Mouse (Mus musculus) lung, embryonic 15.5 days (tissue): ENCODE results near the gene Kitl. TPM values are rescaled to one million over a fixed set of nuclear protein-coding genes. Genes with fewer than 3 reads are reported as not detected.

Experiments
- ATAC-seq: fragments of 200-750 bp; cut with Nextera tagmentation; 2 replicates; pipeline ENCODE4 v1.8.0; 2017; ENCODE audit warnings: moderate number of reproducible peaks, borderline replicate concordance; ENCODE audit not compliant: low FRiP score, low TSS enrichment; ENCODE audit errors: extremely low read depth
- H3K27ac ChIP-seq: fragments of 300-500 bp; sonication (generic); 2 replicates; pipeline ENCODE4 v1.5.1; 2015; ENCODE audit warnings: moderate library complexity, mild to moderate bottlenecking, inconsistent platforms
- H3K27me3 ChIP-seq: fragments of 300-500 bp; sonication (generic); 2 replicates; pipeline ENCODE4 v1.6.1; 2015; ENCODE audit warnings: inconsistent platforms
- H3K36me3 ChIP-seq: fragments of 300-500 bp; sonication (generic); 2 replicates; pipeline ENCODE4 v1.6.1; 2015; ENCODE audit warnings: inconsistent platforms
- H3K4me1 ChIP-seq: fragments of 300-500 bp; sonication (generic); 2 replicates; pipeline ENCODE4 v1.6.1; 2015; ENCODE audit warnings: inconsistent platforms
- H3K4me2 ChIP-seq: fragments of 300-500 bp; sonication (generic); 2 replicates; pipeline ENCODE4 v1.6.1; 2015; ENCODE audit warnings: inconsistent platforms, mild to moderate bottlenecking, moderate library complexity
- H3K4me3 ChIP-seq: fragments of 300-500 bp; sonication (generic); 2 replicates; pipeline ENCODE4 v1.5.1; 2015; ENCODE audit warnings: mild to moderate bottlenecking, inconsistent platforms
- H3K9ac ChIP-seq: fragments of 300-500 bp; sonication (generic); 2 replicates; pipeline ENCODE4 v1.6.1; 2015; ENCODE audit warnings: inconsistent platforms
- H3K9me3 ChIP-seq: fragments of 300-500 bp; sonication (generic); 2 replicates; pipeline ENCODE4 v1.6.1; 2016; ENCODE audit warnings: inconsistent platforms
- WGBS: fragments of 180-500 bp; shearing (Covaris S2); methylation state at CpG from one replicate; pipeline ENCODE4 v1.1.7; 2015; 5-methylcytosine and 5-hydroxymethylcytosine counted together
- microRNA-seq: library from miRNA; unstranded; fragments of <30 nt; microRNA quantifications from one replicate; pipeline ENCODE4, GENCODE M21; 2016
- polyA plus RNA-seq: library from polyadenylated mRNA; unstranded; fragments of >200 nt; fragmentation: Nextera tagmentation; extraction: Ambion mirVana; gene quantifications from 2 replicates; pipeline ENCODE4 v1.2.1, GENCODE M21; 2015

Gene Kitl
- polyA plus RNA-seq, 1 experiment from 2014 or later: 45.6 TPM

DNA sequence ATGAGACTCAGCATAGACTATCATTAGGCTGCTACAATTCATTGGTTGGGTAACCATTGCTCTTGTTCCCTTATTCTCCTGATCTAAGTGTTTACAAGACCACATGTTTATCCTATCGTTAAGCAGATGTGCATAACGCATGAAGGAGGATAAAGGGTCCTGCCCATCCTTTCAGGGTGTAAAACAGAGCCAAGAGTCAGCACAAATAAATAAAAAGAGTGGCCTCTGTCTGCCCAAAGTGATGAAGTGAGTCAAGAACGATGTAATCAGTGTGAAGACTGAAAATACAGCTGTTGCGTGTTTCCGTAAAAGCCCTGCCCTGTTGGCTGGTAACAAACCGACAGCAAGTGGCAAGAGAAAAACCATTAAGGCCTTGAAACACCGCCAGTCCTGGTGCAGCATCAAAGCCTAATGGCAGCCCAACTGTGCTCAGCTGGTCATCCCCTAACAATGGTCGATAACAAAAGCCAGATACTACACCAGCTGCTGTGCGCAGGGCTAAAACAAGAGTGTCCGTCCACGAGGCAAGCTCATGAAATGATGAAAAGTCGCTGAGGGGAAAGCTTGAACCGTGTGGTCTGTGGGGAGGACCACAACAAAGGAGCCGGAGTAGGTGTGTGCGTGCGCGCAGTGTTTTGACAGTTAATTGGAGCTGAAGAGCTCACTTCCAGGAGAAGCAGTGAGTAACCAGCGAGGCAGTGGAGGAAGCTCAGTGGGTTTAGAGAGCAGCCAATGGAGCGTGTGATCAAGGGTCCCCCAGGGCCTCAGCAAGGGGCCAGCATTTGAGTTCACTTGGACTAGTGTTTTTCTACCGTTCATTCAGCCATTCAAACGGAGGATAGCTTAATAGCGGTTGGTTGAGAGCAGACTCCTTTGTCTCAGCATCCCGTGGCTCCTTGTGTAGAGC lies 112.7 kb downstream of the Kitl start:
- no peaks in the 10 kb centered on the region for H3K9me3 ChIP-seq
- H3K27ac ChIP-seq: no peak overlapping the region
- peak; percentile 79; the same call in 1 of the 2 replicates for ATAC-seq
- no peaks in the 10 kb centered on the region for H3K36me3 ChIP-seq
- H3K4me2 ChIP-seq: no peak overlapping the region
- H3K4me1 ChIP-seq: peaks cover 8% of the 10 kb centered on the region
- H3K4me3 ChIP-seq: no peak overlapping the region
- no peaks in the 10 kb centered on the region for H3K27me3 ChIP-seq
- WGBS: 58% methylated on average over 23 of the region's 23 CpGs
- H3K9ac ChIP-seq: no peak overlapping the region

DNA sequence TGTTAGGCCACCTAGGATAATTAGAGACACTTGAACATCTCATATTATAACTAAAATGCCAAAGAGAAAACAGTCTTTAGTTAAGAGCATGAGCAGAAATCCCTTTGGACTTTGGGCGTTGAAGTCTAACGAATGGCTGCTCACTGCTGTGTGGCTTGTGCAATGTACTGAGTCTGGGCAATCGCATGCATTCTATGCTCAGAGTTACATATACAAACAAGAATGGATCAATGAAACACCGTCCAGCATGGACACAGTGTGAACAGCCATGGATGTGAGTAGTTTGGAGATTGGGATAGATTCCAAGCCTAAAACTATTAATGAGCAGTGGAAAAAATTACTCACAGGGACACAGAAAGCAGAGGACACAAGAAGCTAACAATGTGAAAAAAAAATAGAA lies 116.2 kb downstream of the Kitl start:
- Histone ChIP-seq H3K27me3 (no peaks in the 10 kb centered on the region), H3K9me3 (no peaks in the 10 kb centered on the region), H3K36me3 (no peaks in the 10 kb centered on the region), H3K27ac (no peak overlapping the region), H3K4me1 (peaks cover 5% of the 10 kb centered on the region), H3K4me3 (no peak overlapping the region), H3K4me2 (no peak overlapping the region), H3K9ac (no peak overlapping the region)
- WGBS: 63% methylated on average over 4 of the region's 4 CpGs
- no peak for ATAC-seq

DNA sequence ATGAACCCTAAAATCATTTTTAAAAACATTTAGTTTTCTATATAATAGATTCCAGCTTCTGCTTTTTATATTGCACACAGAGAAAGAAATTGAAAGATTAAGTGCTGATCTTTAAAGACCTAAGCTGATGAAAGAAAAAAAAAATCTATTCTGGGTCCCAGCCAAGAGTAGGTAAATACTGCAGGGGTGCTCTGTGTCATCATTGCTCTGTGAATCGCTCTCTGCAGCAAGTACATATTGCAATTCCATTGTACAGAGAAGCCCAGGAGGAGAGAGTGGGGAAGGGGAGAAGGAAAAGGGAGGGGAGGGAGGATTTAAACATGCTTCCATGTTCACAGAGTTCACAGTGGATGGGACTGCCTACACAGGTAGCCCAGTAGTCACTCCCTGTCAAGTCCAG lies 116.9 kb downstream of the Kitl start:
- WGBS: 62% methylated on average over 1 of the region's 1 CpGs
- no peak overlapping the region for H3K4me3 ChIP-seq
- no peaks in the 10 kb centered on the region for H3K27me3 ChIP-seq
- H3K9ac ChIP-seq: no peak overlapping the region
- H3K27ac ChIP-seq: no peak overlapping the region
- peaks cover 1% of the 10 kb centered on the region for H3K4me1 ChIP-seq
- no peak overlapping the region for H3K4me2 ChIP-seq
- no peaks in the 10 kb centered on the region for H3K36me3 ChIP-seq
- H3K9me3 ChIP-seq: no peaks in the 10 kb centered on the region
- ATAC-seq: no peak

- no peak for ATAC-seq
- Histone ChIP-seq H3K4me2 (no peak overlapping the region), H3K36me3 (no peaks in the 10 kb centered on the region), H3K27me3 (no peaks in the 10 kb centered on the region), H3K9ac (no peak overlapping the region), H3K4me3 (no peak overlapping the region), H3K4me1 (no peaks in the 10 kb centered on the region), H3K27ac (no peak overlapping the region), H3K9me3 (no peaks in the 10 kb centered on the region)
- WGBS: 75% methylated on average over 3 of the region's 3 CpGs
Measured at GRCm38 (mm10) chr10:100138552-100138951, 123.1 kb downstream of the Kitl start.

- no peak overlapping the region for H3K9ac ChIP-seq
- H3K27ac ChIP-seq: no peak overlapping the region
- WGBS: 84% methylated on average over 6 of the region's 6 CpGs
- H3K27me3 ChIP-seq: no peaks in the 10 kb centered on the region
- H3K4me1 ChIP-seq: no peaks in the 10 kb centered on the region
- H3K4me2 ChIP-seq: no peak overlapping the region
- no peaks in the 10 kb centered on the region for H3K36me3 ChIP-seq
- no peak for ATAC-seq
- no peak overlapping the region for H3K4me3 ChIP-seq
- H3K9me3 ChIP-seq: no peaks in the 10 kb centered on the region
Measured at GRCm38 (mm10) chr10:100148123-100148522, 132.7 kb downstream of the Kitl start.

Small RNAs within 50 kb of the gene (microRNA-seq; reads per million reads assigned to microRNA genes)
- gene Gm22918 (not detected), gene Gm25287 (not detected)
